Mouse (Mus musculus): ENCODE results near the gene Slamf8.

- TF ChIP-seq CTCF (IDR thresholded peaks at IDR 0.05; ENCODE audit: low read depth, low read length) (no peak), POLR2A (IDR thresholded peaks at IDR 0.05; ENCODE audit: extremely low read depth, insufficient read depth, low read length) (no peak)
These were observed 27.2 kb upstream of the Slamf8 start for GRCm38 (mm10) chr1:172617365-172618076.

Measured in liver, adult 2 months (tissue).